Mouse (Mus musculus): Measurements from ENCODE around the gene Abhd10.

Abhd10 gene

DNA sequence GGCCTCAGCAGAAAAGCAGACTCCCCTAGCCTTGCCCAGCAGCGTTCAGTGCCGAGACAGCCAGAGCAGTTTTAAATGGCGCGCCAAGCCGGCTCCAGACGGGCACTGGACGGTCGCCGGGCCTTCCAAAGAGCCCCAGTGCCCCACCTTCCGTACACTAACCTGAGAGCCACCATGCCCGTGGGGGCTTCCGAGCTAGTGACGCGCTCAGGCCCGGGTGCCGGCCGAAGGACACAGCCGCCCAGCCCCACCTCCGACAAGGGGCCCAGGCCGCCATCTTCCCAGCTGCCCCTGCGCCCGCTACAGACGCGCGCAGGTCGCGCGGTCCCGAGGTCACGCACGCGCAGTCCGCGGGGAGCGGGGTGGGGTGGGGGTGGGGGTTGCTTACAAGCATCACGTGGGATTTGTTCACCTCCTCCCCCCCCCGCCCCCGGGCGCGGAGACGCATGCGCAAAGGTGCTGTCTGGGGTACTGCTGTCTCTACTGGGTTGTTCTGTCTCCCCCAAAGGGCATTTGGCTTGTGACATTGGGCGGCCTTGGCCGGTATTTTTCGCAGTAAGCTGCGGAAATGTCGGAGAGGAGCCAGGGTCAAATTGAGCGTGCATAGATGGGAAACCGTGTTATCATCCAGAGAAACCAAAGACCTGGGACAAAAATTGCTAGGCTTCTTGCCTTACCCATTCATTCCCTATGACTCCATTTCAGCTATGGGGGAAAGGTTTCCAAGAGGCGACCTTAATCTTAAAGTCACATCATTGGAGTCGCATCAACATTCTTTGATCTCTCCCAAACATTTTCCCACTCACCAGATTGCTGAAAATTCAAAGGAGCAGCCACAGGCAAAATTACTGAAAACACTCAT, at the start of gene Abhd10:
Gene Abhd10, minus strand, starts transcription at position 341 of the 862 bp plus-strand sequence.
- peak; percentile 99 for DNase-seq

- DNase-seq, result no peak
Observed at GRCm38 (mm10) chr16:45791286-45791685, 48.5 kb upstream of the Abhd10 start.

DNA sequence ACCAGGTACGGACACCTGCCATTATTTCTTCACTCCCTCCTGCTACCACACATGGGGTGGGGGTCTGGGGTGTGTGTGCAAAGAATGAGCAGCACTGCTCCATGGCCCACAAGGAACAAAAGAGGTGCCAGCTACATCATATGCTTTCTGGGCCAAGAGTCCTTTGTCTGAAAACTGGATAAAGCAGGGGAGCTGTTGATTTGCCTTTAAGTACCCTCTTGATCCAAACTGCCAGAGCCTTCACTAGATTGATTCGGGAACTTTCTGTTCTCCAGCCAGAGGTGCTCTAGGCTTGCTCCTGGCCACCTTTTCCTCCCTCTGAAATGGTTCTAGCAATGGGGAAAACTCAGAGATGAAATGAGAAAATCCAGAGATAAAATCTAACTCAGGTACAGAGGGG, 46.6 kb upstream of the Abhd10 start:
- DNase-seq, result no peak

DNA sequence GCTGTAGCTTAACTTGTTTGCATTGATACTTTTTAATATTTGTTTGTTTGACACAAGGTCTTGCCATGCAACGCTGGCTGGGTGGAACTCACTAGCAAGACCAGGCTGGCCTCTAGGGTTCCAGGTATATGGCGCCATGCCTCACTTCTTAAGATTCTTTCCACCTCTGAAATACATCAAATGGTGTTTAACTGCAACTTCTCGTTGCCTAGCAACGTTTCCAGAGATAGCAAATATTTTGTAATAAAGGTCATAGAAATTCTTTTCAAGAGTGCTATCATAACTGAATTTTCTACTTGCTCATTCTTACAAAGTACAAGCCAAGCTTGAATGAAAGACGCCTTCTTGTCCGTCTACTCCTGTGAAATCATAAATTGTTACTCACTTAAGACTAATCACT, 44.9 kb upstream of the Abhd10 start:
- no peak for DNase-seq

DNA sequence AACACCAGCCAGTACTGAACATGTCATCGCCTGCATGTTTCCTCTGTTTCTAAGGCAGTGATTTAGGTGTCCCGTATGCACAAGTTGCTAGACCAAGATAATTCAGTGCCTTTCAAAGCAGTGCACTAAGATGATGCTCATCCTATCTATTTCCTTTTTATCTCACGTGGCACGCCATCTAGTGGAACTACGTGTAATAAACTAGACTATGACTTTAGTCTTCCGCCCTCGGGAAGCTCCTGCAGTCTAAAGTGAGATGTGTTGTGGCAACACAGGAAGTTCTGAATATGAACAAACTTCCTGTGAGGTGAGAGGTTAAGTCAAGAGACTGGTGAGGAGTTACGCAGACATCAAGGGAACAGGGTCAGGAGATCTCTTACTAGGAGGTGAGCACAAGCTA, 43.9 kb upstream of the Abhd10 start:
- DNase-seq, result no peak

DNA sequence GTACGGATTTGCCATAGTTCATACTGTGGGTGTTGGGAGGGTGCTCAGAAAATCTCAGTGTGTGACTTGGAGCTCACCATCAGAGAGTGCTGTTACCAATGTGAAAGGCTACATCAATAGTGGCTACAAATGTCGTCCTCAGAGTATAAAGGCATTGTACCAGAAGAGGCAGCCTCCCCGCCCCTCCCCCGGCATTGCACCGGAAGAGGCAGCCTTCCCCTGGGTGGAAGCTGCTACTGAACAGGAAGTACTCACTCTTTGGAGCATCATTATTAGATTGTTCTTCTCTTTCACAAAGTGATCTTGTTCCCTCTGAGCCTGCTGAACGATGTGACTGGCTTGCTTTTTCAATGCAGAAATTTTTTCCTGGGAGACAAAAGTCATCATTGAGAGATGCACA, 37.2 kb upstream of the Abhd10 start:
- no peak for DNase-seq

- no peak for DNase-seq
Observed at GRCm38 (mm10) chr16:45774813-45775212, 32.1 kb upstream of the Abhd10 start.

DNA sequence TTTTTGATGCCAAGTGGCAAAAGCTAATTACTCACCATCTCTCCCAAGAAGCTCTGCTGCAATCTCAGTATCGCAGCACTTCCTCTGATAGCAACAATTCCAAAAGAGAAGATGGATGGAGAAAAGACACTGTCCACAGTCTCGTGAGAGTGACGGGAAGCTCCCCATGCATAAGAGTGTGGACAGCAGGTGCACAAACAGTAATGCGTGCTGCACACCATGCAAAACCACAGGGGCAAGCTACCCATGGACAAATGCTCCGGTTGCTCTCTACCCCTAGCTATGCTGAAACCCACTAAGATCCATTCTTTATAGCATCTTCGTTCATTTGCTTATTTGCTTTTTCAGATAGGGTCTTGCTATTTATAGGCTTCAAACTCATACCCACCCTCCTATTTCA, 28.2 kb upstream of the Abhd10 start:
- no peak for DNase-seq

DNA sequence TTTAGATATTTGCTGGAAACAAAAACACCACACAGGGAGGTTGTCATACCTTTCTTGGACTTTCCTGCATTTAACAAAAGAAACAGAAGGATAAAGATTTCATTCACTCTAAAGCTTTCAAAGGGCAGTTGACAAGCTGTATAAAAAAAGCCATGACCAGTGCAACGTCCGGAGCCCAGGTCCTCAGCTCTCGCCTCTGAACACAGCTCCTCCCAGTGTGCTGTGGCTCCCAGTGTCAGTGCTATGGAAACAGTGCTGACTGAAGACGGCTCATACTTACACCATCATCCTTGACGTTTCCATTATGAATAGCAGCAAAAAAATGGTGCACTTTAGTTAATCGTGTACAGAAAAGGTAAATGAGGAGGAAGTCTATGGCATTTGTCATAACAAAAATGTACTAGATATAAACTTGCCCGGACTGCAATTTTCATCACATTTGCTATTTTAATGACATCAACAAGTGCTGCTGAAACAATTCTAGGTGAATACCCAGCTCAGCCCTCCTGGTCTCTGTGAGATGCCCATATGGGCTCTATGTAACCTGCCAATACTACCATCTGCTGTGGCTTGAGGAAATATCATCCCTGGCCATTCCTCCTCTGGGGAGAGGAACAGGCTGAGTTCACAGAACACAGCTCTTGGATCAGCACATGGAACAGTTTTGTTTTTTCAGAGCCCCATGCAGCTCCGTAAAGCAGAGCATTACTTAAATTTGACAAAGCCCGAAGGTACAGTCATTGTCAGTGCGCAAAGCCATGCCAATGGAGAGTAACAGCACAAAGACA, 25.3 kb upstream of the Abhd10 start:
- no peak for DNase-seq

- DNase-seq, result no peak
Observed at GRCm38 (mm10) chr16:45767434-45767833, 24.7 kb upstream of the Abhd10 start.

- no peak for DNase-seq
Observed at GRCm38 (mm10) chr16:45765801-45766494, 23.2 kb upstream of the Abhd10 start.

DNA sequence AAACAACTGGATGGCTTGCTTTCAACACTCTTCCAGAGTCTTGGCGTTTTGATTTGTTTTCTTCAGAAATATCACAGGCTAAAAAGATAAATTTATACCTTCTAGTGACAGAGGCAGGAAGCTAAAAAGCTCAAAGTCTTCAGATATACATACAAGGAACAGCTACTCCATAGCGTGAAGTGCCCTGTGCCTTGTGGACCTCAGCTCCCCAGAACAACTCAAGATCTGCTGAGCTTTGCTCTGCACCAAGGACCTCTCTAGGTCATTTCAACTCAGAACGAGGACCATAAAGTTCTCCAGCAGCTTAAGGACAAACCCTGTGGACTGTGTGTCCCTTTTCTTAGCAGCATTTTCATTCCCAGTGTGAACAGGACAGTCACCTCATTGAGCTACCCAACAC, 22.3 kb upstream of the Abhd10 start:
- DNase-seq, result no peak

- DNase-seq, result no peak
Observed at GRCm38 (mm10) chr16:45762859-45763505, 20.2 kb upstream of the Abhd10 start.

DNA sequence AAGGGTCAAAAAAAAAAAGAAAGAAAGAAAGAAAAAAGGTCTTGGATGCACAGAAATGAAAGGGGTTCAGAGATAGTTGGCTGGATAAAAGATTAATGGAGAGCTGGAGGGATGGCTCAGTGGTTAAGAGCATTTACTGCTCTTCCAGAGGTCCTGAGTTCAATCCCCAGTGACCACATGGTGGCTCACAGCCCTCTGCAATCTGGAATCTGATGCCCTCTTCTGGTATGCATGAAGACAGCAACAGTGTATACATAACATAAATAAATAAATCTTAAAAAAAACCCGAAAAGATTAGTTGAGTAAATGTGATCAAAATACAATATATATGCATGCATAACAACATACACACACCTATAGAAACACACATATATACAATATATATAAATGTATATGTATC, 18.7 kb upstream of the Abhd10 start:
- DNase-seq, result no peak

DNA sequence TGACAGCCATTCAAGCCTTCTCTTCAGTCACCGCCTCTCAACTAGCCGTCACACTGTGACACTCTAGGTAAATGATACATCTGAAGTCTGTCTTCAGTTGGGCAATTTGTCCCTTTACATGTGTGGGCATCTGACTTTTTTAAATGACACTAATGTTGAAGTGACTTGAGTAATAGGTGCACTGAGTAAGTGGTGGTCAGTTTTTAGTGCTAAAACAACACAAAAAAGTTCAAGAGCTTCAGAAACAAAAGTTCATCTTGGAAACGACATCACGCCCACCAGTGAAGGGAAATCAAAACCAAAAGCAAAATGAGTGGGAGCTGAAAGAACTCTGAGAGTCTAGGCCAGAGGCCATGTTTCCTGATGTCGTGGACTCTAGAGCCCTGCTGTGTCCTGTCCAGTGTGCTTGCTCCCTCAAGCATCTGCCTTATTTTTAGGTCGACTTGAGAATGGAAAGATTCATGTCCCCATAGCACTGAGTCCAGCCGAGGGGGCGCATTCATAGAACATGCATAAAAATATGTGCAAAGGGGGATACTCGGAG, 16.0 kb upstream of the Abhd10 start:
- no peak for DNase-seq

DNA sequence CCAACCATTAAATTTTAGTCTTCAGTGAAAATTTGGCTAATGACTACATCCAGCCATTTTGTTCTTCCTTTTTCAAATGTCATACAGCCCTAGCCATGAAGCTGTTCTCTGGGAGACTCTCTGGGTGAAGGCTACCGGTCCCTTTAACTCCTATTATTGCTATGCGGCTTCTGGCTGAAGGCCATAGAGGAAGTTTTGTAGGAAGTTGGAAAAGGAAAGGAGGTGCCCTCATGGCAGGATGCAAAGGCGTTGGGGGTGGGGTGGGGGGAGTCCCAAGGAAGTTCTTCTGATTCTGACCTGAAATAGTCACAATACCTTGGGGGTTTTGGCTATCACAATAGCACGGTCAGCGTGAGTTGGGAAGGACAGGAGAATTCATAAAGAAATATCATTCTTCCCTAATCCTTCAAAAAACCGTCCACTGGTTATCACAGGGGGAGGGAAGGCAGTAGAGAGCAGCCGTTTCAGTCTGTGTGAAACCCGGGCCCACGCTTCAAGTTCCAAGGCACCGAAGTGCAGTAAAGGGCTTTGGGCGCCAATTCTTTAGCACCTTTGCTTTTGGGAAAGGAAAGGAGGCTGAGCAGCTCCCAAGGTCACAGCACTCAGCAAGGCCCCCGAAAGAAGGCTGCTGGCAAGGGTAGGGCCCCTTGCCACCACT, 14.8 kb upstream of the Abhd10 start:
- DNase-seq, result no peak

- DNase-seq, result no peak
Observed at GRCm38 (mm10) chr16:45756855-45757254, 14.1 kb upstream of the Abhd10 start.

GRCm38 (mm10) chr16:45743591-45744144, 913 bp upstream of the Abhd10 start:
- DNase-seq, result no peak

- no peak for DNase-seq
Observed at GRCm38 (mm10) chr16:45737880-45738279, 4.9 kb downstream of the Abhd10 start.

- no peak for DNase-seq
Observed at GRCm38 (mm10) chr16:45736724-45737123, 6.0 kb downstream of the Abhd10 start.

DNA sequence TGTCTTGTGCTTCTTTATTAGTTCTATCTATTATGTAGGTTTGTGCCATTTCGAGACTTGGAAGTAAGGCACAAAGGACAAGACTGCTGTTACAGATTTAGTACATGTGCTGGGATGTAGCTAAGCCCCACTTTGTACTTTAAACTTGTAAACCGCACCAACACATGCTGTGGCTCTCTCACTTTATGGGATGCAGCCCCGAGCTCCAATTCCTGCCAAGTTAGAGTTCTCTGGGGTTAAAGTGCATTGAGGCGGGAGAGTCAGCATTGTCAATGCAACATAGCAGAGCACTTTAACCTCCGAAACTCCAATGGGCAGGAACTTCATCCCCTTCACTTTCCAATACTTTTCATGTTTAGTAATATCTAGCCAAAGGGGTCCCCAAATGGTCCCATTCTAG, 13.6 kb downstream of the Abhd10 start:
- DNase-seq, result no peak

DNA sequence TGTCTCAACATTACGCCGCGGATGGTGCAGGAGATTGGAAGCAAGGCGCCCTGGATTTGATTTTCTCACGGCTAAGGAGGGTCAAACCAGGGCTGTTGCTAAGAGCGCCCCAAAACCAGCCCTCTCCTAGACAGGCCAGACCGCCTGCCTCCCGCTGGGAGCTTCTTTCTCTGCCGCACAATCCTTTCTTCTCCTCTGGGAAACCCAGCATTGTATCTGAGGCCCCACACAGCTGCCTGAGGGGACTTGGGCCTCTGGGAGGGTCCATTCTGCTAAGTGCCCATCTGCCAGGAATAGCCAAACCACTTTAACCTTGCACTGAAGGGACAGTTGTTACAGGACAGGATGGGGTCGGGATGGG, 18.0 kb downstream of the Abhd10 start:
- no peak for DNase-seq

Measured in right cerebral cortex, postnatal 4 days (tissue).